Mouse (Mus musculus): ENCODE data around the gene 4930426L09Rik. TPM values are rescaled to one million over a fixed set of nuclear protein-coding genes. Genes with fewer than 3 reads are reported as not detected.

The 4930426L09Rik gene
- polyA plus RNA-seq, 1 experiment: not detected

DNA sequence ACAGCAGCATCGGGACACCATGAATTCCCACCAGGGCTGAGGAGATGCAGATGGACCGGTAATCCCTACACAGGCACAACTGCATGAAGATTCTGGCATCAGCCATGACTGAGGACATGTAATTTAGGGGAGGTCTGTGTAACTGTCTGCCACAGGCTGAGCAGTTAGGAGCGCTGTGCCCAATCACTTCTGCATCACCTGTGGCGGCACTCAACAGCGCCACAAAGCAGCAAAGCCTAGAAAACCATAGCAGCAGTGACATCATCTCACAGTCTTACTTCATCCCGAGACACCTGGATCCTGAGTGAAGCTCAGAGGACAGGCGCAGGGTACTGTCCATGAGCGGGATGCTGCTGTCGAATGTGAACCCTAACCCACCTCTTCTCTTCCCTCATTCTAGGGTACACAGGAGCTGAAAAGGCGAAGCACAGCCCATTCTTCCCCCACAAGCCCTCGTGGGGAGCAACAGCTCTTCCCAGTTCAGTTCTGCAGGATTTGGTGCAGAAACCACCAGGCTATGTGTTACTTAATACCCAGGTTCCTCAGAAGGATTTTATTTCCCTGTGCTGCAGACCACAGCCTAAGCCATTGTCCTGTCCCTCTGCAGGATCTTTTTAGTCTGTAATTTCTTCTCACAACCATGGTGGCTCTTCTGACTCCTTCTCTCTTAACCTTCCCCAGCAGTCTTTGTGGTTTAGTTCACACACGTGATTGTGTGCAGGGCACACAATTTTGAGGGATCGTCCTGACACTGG, 34.7 kb upstream of the 4930426L09Rik start:
- Histone ChIP-seq H3K4me1 (ENCODE audit: control insufficient read depth, insufficient read depth, insufficient read length, low read length) (peaks cover 2% of the 10 kb centered on the region; the same call in 1 of the 2 replicates), H3K27ac (replicated peaks; ENCODE audit: low read depth, low read length) (no peak overlapping the region), H3K4me3 (ENCODE audit: insufficient read depth, low read depth, low read length) (no peak overlapping the region)

DNA sequence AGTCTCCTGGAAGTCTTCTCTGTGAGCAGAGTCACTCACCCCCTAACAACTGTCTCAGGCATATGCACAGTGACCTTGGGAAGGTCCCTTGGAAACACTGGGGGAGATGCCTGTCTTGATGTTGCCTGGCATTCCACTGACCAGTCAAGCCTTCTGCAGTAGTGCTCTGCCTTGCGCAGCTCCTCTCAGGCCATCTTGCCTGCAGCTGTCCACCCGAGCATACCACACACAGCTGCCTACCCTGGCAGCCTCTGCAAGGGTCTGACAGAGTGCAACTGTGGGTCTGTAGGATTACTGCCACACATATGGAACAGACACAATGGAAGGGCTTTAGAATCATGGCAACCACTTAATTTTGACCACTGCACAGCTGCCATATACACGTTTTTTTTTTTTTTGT, 33.0 kb upstream of the 4930426L09Rik start:
- no peak overlapping the region for H3K27ac ChIP-seq (replicated peaks; ENCODE audit: low read depth, low read length)
- peaks cover 4% of the 10 kb centered on the region; the same call in 1 of the 2 replicates for H3K4me1 ChIP-seq (ENCODE audit: control insufficient read depth, insufficient read depth, insufficient read length, low read length)
- H3K4me3 ChIP-seq (ENCODE audit: insufficient read depth, low read depth, low read length): no peak overlapping the region

DNA sequence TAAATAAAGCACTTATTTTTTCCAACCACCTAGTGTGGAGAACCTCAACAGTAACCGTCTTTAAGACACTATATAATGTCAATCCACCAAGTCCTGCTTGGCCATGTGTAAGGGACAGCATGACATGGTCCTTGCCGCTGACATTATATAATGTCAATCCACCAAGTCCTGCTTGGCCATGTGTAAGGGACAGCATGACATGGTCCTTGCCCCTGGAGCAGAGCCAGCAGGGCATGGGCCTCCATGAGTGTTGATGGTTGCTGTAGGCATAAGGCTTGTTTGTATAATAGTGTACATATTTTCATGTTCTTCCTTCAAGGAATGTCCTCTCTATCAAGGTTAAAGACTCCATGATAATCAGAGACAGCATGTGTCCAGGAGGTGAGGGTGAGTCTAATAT, 32.2 kb upstream of the 4930426L09Rik start:
- Histone ChIP-seq H3K4me1 (ENCODE audit: control insufficient read depth, insufficient read depth, insufficient read length, low read length) (peaks cover 4% of the 10 kb centered on the region; the same call in 1 of the 2 replicates), H3K27ac (replicated peaks; ENCODE audit: low read depth, low read length) (no peak overlapping the region), H3K4me3 (ENCODE audit: insufficient read depth, low read depth, low read length) (no peak overlapping the region)

DNA sequence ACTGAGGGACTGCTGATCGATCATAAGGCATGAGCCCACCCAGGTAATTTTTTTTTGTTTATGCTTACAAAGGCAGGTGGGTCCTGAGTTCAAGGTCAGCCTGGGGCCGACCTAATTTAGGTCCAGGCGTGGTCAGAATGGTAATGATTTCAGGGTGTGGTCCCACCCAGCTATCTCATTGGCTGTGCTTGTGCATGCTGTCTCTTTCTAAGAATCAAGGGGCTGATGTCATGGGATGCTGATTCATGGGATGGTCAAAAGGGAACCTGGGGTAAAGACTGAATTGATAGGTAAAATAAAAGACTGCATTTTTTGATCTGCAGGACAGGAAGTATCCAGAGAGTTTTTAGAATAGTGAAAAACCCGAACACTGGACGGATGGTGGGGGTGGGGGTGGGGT, 31.6 kb upstream of the 4930426L09Rik start:
- Histone ChIP-seq H3K27ac (replicated peaks; ENCODE audit: low read depth, low read length) (no peak overlapping the region), H3K4me1 (ENCODE audit: control insufficient read depth, insufficient read depth, insufficient read length, low read length) (peaks cover 4% of the 10 kb centered on the region; the same call in 1 of the 2 replicates), H3K4me3 (ENCODE audit: insufficient read depth, low read depth, low read length) (no peak overlapping the region)

DNA sequence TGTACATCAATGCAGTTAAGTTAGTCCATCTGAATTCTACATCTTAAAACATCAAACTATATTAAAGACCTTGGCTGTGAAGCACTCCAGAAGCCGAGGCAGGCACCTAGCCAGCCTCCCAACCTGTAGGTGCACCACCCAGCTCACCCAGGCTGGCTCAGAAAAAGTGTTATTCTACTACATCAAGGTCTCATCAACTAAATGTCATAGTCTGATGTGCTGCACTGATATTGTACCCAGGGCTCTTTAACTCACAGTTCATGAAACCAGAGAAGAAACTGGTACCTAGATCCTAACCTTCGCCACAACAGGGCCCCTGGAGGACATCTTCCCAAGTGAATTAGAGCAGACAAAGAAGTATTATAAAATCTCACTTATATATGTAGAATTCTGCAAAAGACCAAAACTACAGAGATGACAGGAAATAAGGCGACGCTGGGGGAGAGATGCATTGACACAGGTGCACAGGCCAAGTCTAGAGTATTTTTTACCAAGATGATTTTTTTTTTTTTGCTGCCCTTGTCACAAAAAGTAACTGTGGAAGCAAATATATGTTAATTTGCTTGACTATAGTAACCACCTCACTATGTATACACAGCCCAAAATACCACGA, 30.6 kb upstream of the 4930426L09Rik start:
- no peak overlapping the region for H3K27ac ChIP-seq (replicated peaks; ENCODE audit: low read depth, low read length)
- peaks cover 4% of the 10 kb centered on the region; the same call in 1 of the 2 replicates for H3K4me1 ChIP-seq (ENCODE audit: control insufficient read depth, insufficient read depth, insufficient read length, low read length)
- H3K4me3 ChIP-seq (ENCODE audit: insufficient read depth, low read depth, low read length): no peak overlapping the region

DNA sequence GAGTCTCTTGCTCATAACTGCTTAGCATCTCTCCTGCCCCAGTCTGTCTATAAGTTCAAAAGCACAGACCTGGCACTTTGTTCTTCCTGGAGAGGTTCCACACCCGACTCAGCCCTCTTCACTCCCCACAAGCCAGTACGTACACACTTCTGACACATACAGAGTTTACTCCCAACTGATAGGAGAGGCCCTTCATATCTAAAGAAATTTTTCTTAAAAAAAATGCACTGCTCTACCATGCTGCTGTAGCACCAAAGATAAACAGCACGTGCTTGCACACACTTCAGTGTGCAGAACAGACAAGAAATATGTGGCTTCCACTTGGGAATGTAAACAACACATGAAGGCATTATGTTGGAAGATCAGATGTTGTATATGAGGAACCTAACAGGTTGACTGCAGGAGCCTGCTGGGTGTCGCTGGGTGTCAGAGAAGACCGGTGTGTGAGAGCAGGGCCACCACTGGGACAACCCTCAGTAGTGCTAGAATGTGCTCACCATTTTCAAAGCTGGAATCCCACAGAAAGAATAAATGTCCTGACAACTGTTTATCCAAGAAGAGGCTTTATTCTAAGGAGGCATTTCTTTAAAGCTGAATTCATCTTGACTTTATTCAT, 29.0 kb upstream of the 4930426L09Rik start:
- no peak overlapping the region for H3K27ac ChIP-seq (replicated peaks; ENCODE audit: low read depth, low read length)
- peaks cover 4% of the 10 kb centered on the region; the same call in 1 of the 2 replicates for H3K4me1 ChIP-seq (ENCODE audit: control insufficient read depth, insufficient read depth, insufficient read length, low read length)
- H3K4me3 ChIP-seq (ENCODE audit: insufficient read depth, low read depth, low read length): no peak overlapping the region

DNA sequence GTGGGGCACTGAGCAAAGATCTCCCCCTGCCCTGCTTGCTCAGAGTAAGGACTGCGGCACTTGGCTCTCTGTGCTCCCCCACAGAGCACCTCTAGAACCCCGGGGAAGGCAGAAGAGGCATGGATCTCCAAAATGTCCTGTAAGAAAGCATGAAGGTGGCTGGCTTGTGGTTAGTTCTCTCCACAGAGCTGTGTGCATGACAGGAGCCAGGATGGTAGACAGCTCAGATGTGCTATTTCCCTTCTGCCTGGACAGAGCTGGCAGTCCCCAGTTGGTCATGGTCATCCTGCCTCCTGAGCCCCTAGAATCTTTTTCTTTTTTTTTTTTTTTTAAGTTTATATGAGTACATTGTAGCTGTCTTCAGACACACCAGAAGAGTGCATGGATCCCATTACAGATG, 27.7 kb upstream of the 4930426L09Rik start:
- Histone ChIP-seq H3K4me3 (ENCODE audit: insufficient read depth, low read depth, low read length) (no peak overlapping the region), H3K4me1 (ENCODE audit: control insufficient read depth, insufficient read depth, insufficient read length, low read length) (peaks cover 2% of the 10 kb centered on the region; the same call in 1 of the 2 replicates), H3K27ac (replicated peaks; ENCODE audit: low read depth, low read length) (no peak overlapping the region)

DNA sequence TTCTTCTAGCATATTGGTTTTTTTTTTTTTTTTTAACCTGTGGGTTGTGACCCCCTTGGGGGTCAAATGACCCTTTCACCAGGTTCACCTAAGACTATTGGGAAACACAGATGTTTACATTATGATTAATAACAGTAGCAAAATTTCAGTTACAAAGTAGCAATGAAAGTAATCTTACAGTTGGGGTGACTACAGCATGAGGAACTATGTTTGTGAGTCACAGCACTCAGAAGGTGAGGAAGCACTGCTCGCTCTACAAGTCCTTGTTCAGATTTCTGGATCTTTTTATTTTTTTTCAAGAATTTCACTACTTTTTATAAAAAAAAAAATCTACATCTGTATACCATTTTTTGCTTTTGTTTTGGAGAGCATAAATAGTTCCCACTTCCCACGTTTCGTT, 26.6 kb upstream of the 4930426L09Rik start:
- Histone ChIP-seq H3K4me1 (ENCODE audit: control insufficient read depth, insufficient read depth, insufficient read length, low read length) (peaks cover 2% of the 10 kb centered on the region; the same call in 1 of the 2 replicates), H3K4me3 (ENCODE audit: insufficient read depth, low read depth, low read length) (no peak overlapping the region), H3K27ac (replicated peaks; ENCODE audit: low read depth, low read length) (no peak overlapping the region)

DNA sequence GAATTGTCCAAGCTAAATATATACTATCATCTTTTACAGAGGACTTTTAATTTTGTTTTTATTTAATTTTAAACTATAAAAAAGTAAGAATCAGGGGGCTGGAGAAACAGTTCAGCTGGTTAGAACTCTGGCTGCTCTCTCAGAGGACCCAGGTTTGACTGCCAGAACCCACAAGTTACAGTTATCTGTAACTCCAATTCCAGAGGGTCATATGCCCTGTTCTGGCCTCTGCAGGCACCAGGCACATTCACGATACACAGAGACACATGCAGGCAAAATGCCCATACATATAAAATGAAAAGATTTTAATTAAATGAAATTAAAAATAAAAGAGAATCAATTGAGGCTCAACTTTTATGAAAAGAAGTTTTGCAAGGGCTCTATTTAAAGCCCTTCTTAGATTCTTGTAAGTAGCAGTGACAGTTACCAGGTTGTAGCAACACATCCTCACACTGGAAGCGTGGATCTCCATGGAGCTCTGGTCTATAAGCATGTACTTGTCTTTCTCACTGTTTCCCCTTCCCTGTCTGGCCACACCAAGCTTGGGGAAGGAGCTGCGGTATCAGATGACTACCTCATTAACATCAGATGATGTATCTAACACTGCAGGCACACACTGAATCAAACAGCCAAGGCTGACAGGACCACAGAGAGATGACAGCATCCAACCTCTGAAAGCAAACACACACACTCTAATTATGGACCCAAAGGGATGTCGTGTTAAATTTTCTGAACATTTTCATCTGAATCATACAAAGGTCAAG, 23.1 kb upstream of the 4930426L09Rik start:
- Histone ChIP-seq H3K27ac (replicated peaks; ENCODE audit: low read depth, low read length) (no peak overlapping the region), H3K4me1 (ENCODE audit: control insufficient read depth, insufficient read depth, insufficient read length, low read length) (peaks cover 4% of the 10 kb centered on the region), H3K4me3 (ENCODE audit: insufficient read depth, low read depth, low read length) (no peak overlapping the region)

DNA sequence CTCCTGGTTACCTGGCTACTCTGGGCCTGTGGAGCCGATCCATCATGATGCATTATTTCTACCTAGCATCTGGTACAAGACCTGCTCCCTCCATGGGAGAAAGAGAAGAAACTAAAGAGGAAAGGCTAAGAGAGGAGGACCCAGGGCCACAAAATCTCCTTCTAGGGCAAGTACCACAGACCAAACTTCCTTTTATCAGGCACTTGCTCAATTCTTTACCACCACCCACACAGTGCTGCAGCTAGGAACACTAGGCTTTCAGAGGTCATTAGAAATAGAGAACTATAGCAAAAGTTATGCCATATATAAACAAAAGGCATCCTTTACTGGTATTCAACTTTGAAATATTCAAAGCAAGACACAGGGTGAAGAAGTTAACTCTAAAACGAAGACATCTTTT, 22.0 kb upstream of the 4930426L09Rik start:
- peaks cover 4% of the 10 kb centered on the region for H3K4me1 ChIP-seq (ENCODE audit: control insufficient read depth, insufficient read depth, insufficient read length, low read length)
- H3K27ac ChIP-seq (replicated peaks; ENCODE audit: low read depth, low read length): no peak overlapping the region
- no peak overlapping the region for H3K4me3 ChIP-seq (ENCODE audit: insufficient read depth, low read depth, low read length)

DNA sequence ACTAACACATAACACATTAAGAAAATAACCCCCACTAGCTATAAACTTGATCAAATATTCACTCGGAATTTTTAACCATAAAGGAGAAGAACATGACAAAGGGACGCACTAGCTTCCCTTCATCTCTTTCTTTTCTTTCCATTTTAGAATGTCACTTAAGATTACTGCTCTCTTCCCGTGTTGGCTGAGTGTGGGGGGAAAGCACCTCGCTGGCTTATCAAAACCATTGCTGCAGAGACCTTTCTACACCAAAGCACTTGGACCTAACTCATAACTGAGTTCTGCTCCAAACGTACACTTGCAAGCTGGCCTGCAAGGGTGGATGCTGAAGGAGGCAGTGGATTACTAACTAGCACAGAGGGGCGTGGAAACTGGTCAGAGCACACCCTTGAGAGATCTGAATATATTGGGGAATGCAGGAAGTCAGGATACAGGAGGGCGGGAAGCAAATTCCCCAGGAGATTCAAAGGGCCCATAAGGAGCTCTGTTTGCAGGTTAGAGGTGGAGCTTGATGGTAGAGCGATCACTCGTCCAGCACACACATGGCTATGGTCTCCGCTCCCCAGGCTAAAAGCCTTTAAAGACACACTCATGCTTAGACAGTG, 20.8 kb upstream of the 4930426L09Rik start:
- H3K4me1 ChIP-seq (ENCODE audit: control insufficient read depth, insufficient read depth, insufficient read length, low read length): peaks cover 4% of the 10 kb centered on the region
- H3K4me3 ChIP-seq (ENCODE audit: insufficient read depth, low read depth, low read length): no peak overlapping the region
- no peak overlapping the region for H3K27ac ChIP-seq (replicated peaks; ENCODE audit: low read depth, low read length)

DNA sequence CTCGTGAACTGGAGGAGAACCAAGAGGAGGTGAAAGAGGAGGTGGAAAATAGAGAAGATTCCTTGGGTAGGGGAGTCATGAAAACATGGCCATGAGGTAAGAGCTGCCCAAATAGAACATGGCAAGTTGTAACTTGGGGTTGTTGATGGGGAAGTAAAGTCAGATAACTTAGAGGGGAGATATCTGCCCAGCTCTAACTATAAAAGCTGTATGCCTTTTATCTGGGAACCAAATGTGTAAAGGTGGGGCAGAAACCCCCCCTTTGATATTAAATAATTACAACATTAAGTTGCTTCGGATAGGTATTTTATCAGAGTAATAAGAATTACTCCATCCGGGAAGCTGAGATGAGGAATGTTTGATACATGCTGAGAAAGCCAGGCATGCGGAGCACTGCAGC, 19.1 kb upstream of the 4930426L09Rik start:
- H3K4me1 ChIP-seq (ENCODE audit: control insufficient read depth, insufficient read depth, insufficient read length, low read length): peaks cover 6% of the 10 kb centered on the region
- no peak overlapping the region for H3K4me3 ChIP-seq (ENCODE audit: insufficient read depth, low read depth, low read length)
- no peak overlapping the region for H3K27ac ChIP-seq (replicated peaks; ENCODE audit: low read depth, low read length)

DNA sequence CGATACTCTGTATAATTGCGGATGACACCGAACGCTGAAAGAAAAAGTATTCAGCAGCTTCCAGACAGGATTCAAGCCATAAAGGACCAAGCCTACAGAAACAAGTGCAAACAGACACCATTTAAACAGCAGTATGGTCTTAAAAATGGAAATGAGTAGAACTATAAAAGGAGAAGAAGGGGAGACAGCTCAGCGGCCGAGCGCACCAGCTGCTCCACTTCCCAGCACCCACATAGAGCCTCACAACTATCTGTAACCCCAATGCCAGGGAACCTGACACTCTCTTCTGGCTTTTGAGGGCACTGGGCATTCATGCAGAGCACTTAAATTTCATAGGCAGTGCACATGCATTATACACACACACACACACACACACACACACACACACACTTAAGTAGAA, 18.5 kb upstream of the 4930426L09Rik start:
- H3K4me3 ChIP-seq (ENCODE audit: insufficient read depth, low read depth, low read length): no peak overlapping the region
- H3K27ac ChIP-seq (replicated peaks; ENCODE audit: low read depth, low read length): no peak overlapping the region
- H3K4me1 ChIP-seq (ENCODE audit: control insufficient read depth, insufficient read depth, insufficient read length, low read length): peaks cover 6% of the 10 kb centered on the region

DNA sequence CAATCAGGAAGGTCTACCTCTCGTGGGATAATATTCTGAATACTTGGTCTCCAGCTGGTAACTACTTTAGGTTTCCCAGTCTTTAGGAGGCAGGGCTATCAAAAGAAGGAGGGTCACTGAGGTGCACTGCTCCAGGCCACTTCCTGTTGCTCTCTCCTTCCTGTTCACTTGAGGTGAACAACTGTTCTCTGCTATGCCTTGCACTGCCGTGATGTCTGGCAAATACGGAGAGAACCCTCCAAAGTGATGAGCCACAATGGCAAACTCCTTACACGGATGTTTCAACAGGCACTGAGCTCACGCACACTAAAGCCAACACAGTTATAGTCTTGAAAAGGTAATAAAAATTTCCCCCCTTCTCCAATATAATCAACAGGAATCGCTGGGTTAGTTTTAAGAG, 15.6 kb upstream of the 4930426L09Rik start:
- peaks cover 4% of the 10 kb centered on the region for H3K4me1 ChIP-seq (ENCODE audit: control insufficient read depth, insufficient read depth, insufficient read length, low read length)
- H3K4me3 ChIP-seq (ENCODE audit: insufficient read depth, low read depth, low read length): no peak overlapping the region
- no peak overlapping the region for H3K27ac ChIP-seq (replicated peaks; ENCODE audit: low read depth, low read length)

DNA sequence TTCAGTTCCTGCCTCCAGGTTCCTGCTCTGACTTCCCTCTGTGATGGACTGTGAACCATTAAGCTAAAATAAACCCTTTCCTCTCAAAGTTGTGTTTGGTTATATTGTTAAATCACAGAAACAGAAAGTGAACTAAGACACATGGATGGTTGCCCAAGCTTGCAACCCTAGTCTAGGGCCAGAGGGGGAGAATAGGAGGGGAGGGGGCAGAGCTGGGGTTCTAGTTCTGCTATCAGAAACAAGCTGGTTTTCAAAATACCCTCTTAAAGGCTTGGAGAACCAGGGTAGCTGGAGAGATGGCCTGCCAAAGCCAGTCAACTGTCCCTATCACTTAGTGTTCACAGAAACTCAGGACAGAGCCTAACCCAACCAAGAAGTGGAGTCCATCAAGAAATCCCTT, 14.6 kb upstream of the 4930426L09Rik start:
- Histone ChIP-seq H3K27ac (replicated peaks; ENCODE audit: low read depth, low read length) (no peak overlapping the region), H3K4me3 (ENCODE audit: insufficient read depth, low read depth, low read length) (no peak overlapping the region), H3K4me1 (ENCODE audit: control insufficient read depth, insufficient read depth, insufficient read length, low read length) (peaks cover 2% of the 10 kb centered on the region)

Data from brown adipose tissue, adult 24 weeks (tissue).